Mouse (Mus musculus) heart, postnatal 14 days (tissue): ENCODE data around the gene Znhit6. TPM values are rescaled to one million over a fixed set of nuclear protein-coding genes. Genes with fewer than 3 reads are reported as not detected.

ENCODE experiments used
- DNase-seq, 2 experiments: peaks; one replicate each; pipeline ENCODE4 v3.0.0; 2021 to 2022
- intact Hi-C: fragments of 180-260 bp; cut with DNase I; formaldehyde crosslinking; loops from one replicate; pipeline ENCODE4 v1.15.1; 2025
- long read RNA-seq, 2 experiments: library from polyadenylated mRNA; stranded (forward); transcript quantifications; one replicate each; pipeline ENCODE4 v2.0.0; 2021
- total RNA-seq, 2 experiments: library from RNA; stranded (reverse); gene quantifications; 2 replicates each; pipeline ENCODE4 v1.2.3; 2021

Gene Znhit6
- 1 to 10 TPM; 8.4 to 9.8 TPM for total RNA-seq
- long read RNA-seq, experiment 1, partial matches to known transcripts: 1 of 10 reads
- long read RNA-seq, experiment 1, other reads (novel, unspliced or antisense): 3 of 10 reads
- long read RNA-seq, experiment 2, transcript Znhit6-206 (11 exons, 1,127 nt): minor isoform, 5 of 16 reads
- long read RNA-seq, experiment 2, transcript Znhit6-201 (10 exons, 2,339 nt): major isoform, 7 of 16 reads
- long read RNA-seq, experiment 2, partial matches to known transcripts: 4 of 16 reads
- long read RNA-seq, experiment 2, other reads (novel, unspliced or antisense): 0 of 16 reads

DNA sequence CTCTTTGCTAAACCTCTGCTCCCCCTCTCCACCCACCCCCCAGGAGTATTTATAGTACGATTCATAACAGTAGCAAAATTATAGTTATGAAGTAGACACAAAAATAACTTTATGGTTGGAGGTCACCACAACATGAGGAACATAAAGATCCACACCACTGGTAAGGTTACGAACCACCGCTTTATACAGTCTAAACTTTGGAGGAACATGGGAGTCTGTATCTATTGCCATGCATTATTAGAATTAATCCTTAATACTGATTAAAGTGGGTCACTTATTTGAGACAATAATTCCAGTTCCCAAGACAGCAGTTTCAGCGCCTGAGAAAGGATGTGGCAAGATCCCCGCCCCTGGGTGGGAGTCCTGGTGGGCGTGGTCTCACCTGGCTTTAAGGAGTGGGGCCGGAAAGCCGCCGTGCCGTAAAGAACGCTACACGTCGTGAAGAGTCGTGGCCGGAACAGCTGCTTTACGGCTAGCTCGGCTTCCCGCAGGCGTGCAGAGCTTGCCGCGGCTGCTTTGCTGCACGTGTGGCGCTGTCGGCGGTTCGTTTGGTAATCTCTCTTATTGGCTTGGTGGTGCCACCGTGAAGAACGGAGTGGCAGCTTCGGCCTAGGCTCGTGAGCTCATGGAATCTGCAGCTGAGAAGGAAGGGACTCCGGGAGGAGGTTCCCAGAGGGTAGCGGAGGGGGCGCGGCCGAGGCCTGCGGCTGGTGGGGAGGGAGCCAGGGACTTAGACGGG lies at the start of gene Znhit6:
Znhit6 (plus strand) TSS at position 463 of the 739 bp plus-strand sequence.
- intact Hi-C loops: no loop called here
- peak; percentile 89 to 93 for DNase-seq

DNA sequence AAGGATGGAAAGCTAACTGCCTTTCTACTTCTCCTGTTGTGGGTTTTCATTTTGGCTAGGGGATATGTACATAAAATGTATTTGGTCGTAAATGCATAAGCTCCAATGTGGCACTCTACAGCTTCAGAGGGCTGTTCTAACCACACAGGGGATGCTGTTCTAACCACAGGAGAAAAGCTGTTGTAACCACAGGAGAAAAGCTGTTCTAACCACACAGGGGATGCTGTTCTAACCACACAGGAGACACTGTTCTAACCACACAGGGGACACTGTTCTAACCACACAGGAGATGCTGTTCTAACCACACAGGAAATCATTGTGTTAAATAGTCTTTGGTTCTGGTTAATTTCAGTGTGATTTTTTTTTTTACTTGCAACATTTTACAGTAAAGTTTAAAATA lies 38.1 kb upstream of the Znhit6 start:
- no peak for DNase-seq
- intact Hi-C loops: no loop called here

DNA sequence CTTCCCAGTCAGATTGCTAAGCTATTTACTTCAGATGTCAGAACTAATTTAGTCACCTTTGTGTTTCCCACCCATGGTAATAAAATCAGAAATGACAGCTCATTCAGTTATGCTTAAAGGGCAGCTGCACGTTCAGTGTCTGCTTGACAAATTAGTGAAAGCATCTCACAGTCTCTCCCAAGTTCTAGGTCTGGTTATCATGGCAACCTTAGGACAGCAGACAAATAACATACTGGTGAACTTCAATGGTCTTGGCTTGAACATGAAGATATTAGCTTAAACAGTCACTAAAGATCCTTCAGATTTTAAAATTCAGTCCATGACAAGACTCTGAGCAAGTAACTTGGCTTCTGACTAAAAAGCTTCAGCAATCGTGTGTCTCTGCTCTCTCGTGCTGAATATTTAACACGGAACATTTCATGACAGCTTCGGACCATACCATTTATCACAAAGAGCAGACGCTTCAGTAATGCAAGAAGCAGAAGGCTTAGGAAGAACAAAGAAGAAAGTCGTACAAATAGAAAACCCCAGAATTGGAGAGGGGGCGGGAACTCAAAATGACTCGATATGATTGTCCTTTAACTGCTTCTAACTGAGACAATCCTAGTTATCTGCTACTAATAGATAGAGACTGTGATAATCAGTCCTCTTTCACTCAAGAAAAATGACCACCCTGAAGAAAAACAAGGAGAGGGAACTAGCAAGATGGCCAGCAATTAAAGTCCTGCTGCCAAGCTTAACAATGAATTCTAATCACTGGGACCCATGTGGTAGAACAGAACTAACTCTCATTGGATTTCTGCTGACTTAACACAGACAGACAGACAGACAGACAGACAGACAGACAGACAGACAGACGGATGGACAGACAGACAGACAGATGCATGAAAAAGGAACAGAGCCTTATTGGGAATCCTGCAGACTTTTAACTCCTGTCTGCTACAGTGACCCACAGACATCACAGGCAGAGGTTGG lies 27.3 kb upstream of the Znhit6 start:
- intact Hi-C loops: no loop called here
- no peak for DNase-seq

GRCm38 (mm10) chr3:145550216-145550615 lies 25.8 kb upstream of the Znhit6 start:
- DNase-seq: no peak
- intact Hi-C loops: no loop called here

DNA sequence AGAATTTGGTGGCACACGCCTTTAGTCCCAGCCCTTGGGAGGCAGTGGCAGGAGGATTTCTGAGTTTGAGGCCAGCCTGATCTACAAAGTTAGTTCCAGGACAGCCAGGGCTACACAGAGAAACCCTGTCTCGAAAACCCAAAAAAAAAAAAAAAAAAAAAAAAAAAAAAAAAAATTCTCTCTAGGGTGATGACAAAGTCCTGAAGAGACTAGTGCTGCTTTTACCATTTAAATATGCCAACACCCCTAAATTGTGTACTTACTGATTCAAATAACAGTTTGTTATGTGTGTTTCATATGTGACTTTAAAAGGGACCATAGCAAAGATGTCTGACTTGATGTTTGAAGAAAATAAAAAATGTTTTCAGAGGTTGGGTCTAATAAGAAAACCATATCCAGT lies 21.6 kb upstream of the Znhit6 start:
- intact Hi-C loops: no loop called here

GRCm38 (mm10) chr3:145556206-145556605 lies 19.8 kb upstream of the Znhit6 start:
- intact Hi-C loops: no loop called here
- DNase-seq: no peak

More for the DNA sequence above, 21.6 kb upstream of the Znhit6 start:
- no peak for DNase-seq

DNA sequence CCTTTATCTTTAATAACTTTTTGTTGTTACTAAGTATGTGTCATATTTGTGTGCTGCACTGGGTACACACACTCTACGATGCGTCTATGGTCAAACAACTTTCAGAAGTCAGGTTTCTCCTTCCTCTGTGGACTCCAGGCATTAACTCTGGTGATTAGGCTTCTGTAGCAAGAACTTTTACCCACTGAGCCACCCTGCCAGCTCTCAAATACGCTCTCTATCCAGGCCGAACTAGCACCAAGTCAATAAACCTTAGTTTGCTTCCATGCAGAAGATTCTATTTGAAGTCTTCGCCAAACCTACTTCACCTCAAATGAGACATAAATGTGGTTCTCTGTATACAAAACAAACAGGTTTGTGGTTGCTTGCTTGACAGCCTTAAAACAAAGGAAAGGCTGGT lies 16.3 kb upstream of the Znhit6 start:
- intact Hi-C loops: no loop called here

DNA sequence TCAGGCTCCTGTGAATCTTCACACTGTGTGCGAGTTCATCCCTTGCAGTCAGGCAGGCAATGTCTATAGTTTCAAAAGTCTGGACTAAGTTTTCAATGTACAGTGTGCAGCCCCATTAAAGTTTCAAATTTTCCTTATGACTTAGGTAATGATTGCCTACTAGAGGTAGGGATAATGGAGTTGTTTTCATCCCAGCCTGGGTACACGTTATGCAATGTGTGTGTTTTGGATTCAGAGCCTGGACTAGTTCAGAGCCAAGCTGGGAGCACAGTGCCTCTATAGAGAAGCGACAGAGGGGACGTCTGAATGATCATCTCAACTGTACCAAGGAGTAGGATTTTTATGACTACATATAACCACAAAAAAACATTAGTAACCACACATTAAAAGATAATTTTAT lies 15.9 kb upstream of the Znhit6 start:
- intact Hi-C loops: no loop called here
- no peak for DNase-seq

More for the DNA sequence above, 16.3 kb upstream of the Znhit6 start:
- DNase-seq: no peak

DNA sequence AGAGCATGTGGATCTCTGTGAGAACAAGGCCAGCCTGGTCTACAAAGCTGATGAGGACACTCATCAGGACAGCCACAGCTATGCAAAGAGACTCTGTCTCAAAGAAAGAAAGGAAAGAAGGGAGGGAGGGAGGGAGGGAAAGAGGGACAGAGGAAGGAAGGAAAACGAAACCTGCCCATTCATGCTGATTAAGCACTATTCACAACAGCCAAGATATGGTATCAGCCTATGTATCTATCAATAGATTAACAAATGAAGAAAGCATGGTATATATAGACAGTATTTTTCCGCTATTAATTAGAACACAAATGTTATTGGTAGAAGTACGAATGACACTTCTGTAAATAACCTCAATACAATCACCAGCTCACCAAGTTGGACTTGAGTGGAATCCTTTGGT lies 1.5 kb upstream of the Znhit6 start:
- DNase-seq: no peak
- intact Hi-C loops: no loop called here

- no peak for DNase-seq
- intact Hi-C loops: no loop called here
Observed at GRCm38 (mm10) chr3:145575340-145575739, 665 bp upstream of the Znhit6 start.

DNA sequence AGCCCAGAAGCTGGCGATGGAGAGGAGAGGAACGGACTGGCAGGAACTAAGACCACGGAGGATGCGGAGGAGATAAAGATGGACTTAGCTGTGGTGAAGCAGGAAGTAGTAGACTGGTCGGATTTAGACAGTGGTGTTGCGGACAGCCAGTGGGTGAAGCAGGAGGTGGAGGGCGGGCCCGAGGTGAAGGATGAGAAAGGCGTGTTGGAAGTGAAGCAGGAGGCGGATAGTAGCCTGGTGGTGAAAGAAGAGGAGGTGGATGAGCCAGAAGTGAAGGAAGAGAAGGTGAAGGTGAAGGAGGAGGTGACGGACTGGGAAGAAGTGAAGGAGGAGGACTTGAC lies 447 bp downstream of the Znhit6 start:
- no peak for DNase-seq
- intact Hi-C loops: no loop called here

DNA sequence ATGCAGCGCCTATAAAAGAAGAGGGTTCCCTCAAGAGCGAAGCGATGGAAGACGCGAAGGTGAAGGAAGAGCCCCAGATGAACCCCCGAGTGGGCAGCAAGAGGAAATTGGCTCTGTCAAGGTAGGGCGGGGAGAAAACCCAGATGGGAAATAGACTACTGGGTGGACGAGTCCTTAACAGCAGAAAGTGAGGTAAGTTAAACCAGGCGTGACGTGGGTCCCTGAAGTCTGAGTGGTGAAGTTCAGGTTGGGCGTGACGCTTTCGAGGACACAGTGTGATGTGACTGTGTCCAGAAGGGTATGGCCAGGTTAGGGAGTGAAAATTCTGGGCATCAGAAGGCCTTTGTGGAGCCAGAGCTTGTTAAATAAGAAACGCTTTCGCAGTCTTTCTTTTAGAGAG lies 871 bp downstream of the Znhit6 start:
- no peak for DNase-seq
- intact Hi-C loops: no loop called here

DNA sequence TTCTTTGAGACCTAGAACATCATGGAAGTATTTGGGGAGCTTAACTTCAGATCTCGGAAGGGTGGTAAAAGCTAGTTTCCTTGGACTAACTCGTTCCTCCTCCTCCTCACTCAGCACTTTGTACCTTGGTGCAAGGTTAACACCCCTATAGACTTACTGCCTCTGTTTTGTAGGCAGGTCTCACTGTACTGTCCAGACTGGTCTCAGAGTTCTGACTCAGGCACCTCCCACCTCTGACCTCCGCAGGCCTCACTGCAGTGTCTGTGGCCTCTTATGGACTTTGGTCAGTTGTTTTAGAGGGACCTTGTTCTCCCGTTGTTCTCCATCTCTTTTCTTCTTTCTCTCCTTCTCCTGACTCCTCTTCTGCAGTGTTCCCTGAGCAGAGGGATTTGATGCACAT lies 7.0 kb downstream of the Znhit6 start:
- DNase-seq: no peak
- intact Hi-C loops: loop anchor here (1.0 to 5.0 kb wide), 3 partner anchors 64 to 322 kb away; partner anchors contain the start of gene Ccn1

GRCm38 (mm10) chr3:145583522-145584200 lies 7.7 kb downstream of the Znhit6 start:
- intact Hi-C loops: loop anchor here (1.0 to 5.0 kb wide), 3 partner anchors 64 to 322 kb away; partner anchors contain the start of gene Ccn1
- DNase-seq: no peak

DNA sequence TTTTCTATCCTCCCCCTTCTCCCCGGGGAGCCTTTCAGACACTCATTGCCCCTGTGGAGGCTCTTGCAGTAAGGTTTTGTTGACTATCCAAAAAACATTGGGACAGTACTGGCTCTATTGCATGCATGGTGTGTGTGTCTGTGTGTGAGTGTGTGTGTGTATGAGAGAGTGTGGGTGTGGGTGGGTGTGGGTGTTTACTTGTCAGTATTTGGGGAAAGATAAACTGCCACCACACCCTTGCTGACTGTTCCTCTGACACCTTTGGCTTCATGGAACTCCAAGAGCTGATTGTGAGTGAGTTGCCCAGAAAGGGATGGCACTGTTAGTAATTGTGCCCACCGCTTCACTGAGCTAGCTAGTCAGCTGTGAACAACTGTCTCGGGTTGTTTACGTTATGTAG lies 14.6 kb downstream of the Znhit6 start:
- no peak for DNase-seq
- intact Hi-C loops: no loop called here

GRCm38 (mm10) chr3:145591841-145592542 lies 16.0 kb downstream of the Znhit6 start:
- intact Hi-C loops: no loop called here
- no peak for DNase-seq

DNA sequence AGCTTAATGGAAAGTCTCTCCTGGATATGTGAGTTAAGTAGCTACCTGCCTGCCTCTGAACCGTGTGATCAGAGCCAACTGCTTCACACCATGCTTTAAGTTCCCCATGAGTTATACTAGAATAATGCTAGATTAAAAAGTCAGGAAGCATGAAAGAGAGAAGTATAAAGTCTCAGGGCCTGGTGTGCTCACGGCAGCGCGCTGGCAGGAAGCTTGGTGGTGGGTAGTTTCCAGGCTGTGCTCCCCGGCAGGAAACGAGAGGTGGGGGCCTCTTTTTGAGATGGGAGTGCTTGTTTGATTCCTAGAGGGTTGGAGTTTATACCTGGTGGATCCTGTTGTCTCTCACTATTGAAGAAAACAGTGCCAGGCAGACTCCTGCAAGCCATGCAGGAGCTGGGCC lies 19.3 kb downstream of the Znhit6 start:
- intact Hi-C loops: no loop called here
- DNase-seq: no peak

DNA sequence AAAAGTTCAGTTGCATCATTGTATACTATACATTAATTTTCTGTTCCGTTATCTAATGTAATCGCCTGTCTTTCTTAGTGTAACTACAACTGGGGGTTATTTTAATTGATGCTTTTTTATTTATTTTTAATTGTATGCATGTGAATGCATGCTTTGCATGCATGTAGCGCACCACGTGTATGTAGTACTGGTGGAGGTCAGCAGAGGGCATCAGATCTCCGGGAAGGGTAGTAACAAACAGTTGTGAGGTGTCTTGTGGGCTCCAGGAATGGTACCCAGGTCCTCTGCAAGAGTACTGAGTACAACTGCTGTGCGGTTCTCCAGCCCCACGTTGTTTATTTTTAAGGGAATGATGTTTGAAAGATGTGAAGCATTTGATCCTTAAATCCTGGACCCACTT lies 23.1 kb downstream of the Znhit6 start:
- intact Hi-C loops: no loop called here
- DNase-seq: no peak

DNA sequence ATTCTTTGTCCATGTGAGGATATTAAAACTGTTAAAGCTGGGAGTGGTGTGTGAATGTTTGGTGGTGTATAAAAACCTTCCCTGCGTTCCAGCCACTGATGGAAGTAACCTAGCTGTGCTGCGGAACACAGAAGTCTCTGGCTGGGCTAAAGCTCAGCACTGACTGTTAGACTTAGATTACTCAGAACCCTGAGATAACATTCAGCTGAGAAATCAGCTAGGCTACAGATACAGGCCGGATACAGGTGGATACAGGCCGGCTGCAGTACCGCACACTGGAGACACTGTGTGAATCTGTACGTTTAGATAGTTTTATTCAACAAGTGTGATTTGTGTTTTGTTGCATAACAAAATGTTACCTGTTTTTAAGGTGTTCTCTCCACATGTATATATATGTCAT lies 24.8 kb downstream of the Znhit6 start:
- no peak for DNase-seq
- intact Hi-C loops: no loop called here

DNA sequence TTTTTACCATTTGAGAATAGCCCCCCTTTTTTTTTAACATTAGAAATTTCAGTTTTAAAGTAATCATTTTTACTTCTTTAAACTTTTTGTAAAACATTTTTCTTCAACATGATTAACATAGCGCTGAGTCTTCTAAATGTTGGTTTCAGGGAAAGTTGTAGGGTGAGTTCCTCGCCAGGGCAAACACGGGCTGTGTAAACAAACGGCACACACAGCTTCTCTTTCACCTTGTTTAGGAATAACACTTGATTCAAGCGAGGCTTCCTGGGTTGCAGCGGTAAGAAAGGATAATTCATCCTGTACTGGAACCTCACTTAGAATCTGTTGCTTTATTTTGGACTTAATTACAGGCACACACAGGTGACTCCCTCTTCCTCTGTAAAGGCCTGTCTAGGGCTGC lies 25.3 kb downstream of the Znhit6 start:
- intact Hi-C loops: no loop called here
- DNase-seq: no peak
